Mouse (Mus musculus) thymus, postnatal 25 days (tissue): ENCODE measurements around the gene Cadm2.

Experiments
- DNase-seq: peaks from one replicate; pipeline ENCODE4 v3.0.0; 2022

Cadm2 gene

GRCm38 (mm10) chr16:67121781-67122180 is 498.9 kb downstream of the Cadm2 start:
- DNase-seq: no peak

GRCm38 (mm10) chr16:67106478-67107061 is 514.1 kb downstream of the Cadm2 start:
- no peak for DNase-seq

DNA sequence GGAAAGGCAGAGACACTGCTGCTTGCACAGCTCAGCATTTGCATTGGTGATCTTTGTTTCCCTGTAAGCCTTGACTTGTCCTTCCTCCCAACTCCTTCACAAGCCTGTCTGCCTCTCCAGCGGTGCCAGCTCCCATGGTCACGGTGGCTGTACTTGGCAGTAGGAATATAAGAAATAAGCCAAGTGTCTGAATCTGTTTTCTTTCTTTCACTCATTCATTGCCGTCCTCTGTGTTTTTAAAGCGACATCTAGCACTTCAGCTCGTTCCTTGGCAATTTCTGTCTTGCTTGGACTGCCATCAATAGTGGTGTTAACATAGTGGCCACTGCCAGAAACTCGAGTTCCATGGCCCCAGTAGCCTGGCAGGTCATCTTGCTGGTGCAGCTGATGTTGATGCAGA is 524.0 kb downstream of the Cadm2 start:
- no peak for DNase-seq

GRCm38 (mm10) chr16:67095916-67096315 is 524.8 kb downstream of the Cadm2 start:
- no peak for DNase-seq

DNA sequence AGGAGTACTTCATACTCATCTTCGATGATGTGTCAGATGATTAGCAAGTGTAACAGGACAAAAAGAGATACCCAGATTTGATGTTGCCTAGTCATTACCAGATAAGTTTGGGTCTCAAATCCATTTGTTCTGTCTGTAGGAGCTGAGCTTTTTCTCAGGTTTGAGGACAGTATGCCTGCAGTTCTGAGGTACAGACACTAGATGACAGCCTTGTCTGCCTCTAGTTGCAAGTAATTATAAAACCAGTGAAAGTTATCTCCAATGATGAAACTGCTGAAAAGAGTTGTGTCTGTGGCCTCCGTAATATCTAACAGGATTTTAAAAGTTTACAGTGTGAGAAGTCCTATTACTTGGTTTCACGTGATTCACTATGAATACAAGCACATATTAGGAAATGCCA is 531.0 kb downstream of the Cadm2 start:
- DNase-seq: no peak

DNA sequence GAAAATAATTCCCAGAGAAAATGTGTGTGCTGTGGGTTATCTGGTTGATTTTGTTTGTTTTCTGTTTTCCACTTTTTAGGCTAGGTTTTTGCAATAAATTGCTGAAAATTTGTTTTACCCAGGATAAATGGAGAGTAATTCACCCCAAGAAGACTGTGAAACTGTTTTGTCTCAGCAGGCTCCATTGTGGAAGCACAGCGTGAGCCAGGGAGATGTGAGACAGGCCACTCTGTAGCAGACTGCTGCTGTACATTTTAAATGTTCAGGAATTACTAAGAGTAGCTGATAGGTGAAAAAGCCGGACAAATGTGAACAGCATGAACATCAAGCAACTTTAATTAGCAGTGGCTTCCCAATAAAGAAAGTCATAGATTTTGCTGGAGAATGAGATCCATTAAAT is 541.4 kb downstream of the Cadm2 start:
- DNase-seq: no peak

GRCm38 (mm10) chr16:67076169-67076895 is 544.4 kb downstream of the Cadm2 start:
- no peak for DNase-seq

- DNase-seq: no peak
Measured at GRCm38 (mm10) chr16:67068461-67068860, 552.2 kb downstream of the Cadm2 start.

DNA sequence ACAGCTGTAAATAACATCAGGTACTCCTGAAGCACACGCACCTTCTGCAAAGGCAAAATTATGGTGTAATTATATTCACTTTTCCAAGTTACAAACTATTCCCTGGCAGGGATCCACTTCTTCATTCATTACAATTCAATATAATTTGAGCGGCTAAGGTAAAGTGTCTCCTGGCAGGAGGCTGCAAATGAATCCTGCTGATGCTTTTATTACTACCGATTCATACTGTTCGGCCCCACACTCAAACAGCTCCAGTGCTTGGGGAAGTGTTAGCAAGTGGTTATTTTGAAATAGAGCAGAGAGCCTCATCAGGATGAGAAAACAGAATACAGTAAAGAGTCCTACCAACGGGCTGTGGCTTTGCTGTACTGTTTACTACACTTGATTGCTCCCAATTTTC is 589.8 kb downstream of the Cadm2 start:
- no peak for DNase-seq

DNA sequence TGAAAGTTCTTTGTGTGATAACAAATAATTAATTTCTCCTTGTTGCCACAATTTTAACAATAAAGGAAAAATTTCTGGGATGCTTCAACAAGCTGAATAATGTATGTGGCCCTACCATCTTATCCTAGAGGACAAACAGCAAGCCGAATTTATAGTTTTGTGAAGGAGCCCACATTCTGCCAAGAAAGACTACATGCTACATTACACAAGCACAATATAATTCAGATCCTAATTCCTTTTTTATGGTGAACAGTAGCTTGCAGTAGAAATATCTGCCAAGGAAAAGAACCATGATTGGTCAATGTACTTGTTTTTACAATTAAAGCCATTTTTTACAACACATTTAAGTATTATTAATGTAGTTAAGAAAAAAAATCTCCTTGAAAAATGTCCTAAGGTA is 600.9 kb downstream of the Cadm2 start:
- DNase-seq: no peak

DNA sequence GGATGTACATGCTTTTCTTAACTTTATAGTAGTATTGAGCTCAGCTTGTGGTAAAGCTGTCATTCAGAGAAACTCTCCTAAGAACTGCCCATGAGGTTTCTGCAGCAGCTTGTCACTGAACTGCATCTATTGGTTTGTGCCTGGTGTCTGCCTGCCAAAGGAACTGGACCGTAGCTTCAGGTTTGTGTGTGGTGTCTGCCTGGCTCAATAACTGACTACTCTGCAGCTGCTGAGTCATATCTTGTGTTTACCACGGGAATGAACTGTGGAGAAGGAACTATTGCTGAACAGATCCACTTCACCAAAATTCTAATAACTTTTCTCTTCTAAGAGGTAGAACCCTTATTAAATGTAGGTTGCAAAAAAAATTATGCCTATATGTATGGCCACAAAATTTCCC is 603.0 kb downstream of the Cadm2 start:
- DNase-seq: no peak

DNA sequence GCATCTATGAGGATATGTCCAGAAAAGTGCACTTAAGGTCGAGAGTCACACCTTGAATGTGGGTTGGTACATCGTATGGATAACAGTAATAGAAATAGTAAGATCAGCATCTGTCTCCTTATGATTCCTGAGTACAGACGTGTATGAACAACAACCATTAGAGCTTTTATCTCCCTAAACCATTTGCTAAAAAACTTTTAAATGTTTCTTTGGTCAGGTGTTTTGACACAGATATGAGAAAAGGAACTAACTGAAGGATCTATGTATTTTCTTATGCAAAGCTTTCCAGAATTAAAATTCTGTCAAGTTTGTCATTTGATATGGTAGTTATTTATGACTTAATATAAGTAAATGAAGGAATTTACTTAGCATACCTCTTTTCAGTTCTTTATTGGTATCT is 617.5 kb downstream of the Cadm2 start:
- no peak for DNase-seq

DNA sequence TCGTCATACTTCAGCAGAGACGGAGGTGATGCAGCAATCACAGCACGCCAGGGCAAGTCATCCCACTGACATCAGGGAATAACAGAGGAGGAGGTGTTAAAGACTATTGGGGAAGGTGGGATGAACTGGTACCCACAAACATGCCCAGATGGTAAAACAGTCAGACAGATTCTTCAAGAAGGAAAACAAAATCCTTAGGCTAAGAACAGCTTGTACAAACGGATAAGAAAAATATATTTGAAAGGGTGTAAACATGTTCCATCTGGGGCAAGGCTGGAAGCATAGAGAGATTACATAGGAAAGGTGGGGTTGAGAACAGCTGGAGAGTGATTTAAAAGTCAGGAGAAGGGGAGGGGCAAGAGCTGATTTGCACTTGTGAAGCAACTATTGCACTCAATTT is 619.0 kb downstream of the Cadm2 start:
- DNase-seq: no peak

DNA sequence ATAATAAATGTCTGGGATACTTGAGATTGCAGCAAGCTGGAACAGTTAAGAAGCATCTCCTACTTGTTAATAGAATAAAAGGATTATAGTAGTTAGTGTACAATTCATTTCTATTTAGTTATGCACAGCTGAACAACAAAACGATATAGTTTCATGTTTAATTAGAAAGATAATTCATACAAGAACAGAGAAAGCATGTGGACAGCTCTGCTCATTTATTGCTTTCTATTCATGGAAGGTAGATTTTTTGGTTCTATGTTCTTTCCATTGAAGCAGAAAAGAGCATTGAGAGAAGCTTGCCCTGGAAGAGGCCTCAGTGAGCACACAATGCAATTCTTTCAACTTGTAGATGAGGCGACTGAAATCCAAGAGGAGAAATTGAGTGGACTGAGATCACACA is 623.2 kb downstream of the Cadm2 start:
- DNase-seq: no peak

DNA sequence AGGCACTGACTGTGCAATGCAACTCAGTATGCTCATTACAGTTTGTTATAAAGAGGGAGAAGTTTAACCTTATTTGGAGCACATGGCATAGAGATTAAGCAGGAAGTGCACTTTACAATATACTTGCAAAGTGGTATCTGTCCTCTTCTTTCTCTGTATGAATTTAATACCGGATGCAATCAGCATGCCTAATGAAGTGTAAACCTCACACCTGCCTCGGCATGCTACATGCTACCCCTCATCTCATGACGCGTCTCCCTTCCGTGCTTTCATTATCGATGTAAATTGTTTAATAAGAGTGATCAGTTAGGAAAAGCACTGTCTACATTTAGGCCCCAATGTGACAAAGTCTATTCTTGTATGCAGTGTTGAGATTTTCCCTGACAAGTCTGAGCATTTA is 633.0 kb downstream of the Cadm2 start:
- DNase-seq: no peak

DNA sequence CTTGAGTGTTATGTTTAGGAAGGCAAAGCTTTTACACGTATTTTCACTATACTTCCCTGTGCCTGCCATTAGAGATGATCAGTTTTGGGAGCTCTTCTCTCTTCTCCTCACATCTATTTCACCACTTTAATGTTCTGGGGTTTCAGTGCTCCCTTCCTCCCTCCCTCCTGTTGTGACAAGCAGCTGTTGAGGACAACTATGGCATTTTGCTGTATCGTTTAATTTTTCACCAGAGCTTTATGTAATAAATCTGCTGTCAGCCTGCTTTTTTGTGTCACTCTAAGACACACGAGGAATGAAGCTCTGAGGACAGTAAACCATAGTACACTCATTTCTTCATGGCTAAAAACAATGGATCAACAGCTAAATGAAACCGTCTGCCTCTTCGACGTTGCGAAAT is 633.8 kb downstream of the Cadm2 start:
- DNase-seq: no peak

GRCm38 (mm10) chr16:66970912-66971311 is 649.8 kb downstream of the Cadm2 start:
- no peak for DNase-seq

DNA sequence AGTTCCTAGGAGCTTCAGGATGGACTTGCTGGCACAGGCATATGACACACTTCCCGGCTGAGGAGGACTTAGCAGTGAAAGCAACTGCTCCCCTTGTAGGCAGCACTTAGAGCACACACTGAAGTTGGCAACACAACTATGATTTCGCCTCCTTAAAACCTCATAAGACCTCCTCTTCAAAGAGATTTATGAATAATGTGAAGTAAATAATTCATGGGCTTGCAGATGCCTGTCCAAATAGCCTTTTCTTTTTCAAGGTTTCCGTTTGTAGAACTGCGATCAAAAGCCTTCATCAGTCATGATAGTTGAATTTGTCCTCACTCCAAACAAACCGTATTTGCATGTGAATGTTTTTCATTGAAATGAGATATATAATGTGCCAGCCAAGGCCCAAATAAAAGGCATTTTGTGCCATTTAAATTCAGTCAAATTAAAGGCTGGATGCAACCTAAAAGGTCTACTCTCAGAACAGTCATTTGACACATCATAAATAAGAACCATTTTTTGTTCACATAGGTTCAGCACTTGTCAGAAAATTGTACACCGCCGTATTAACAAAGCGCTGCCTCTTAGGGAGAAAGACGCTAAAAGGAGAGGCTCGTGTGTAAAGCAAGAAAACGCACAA is 651.1 kb downstream of the Cadm2 start:
- no peak for DNase-seq

- no peak for DNase-seq
Measured at GRCm38 (mm10) chr16:66968336-66968735, 652.4 kb downstream of the Cadm2 start.

DNA sequence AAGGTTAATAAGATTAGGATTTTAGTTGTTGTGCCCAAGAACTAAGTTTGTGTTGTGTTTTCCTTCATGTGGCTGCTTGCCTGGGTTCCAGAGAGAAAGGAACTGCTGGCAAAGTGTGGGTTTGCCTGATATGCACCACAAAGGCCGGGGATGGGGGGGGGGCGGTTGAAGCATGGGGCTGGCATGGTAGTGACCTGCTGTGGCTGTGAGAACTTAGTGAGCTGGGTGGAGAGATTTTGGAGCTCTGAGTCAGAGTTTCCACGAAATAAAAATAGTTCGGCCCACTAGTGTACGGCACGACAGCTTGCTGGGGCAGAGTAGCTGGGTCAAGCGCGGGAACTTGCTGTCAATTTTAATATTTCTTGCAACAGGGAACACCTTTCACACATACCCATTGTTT is 653.0 kb downstream of the Cadm2 start:
- no peak for DNase-seq

- no peak for DNase-seq
Measured at GRCm38 (mm10) chr16:66959146-66959545, 661.6 kb downstream of the Cadm2 start.

GRCm38 (mm10) chr16:66955876-66956275 is 664.8 kb downstream of the Cadm2 start:
- no peak for DNase-seq

DNA sequence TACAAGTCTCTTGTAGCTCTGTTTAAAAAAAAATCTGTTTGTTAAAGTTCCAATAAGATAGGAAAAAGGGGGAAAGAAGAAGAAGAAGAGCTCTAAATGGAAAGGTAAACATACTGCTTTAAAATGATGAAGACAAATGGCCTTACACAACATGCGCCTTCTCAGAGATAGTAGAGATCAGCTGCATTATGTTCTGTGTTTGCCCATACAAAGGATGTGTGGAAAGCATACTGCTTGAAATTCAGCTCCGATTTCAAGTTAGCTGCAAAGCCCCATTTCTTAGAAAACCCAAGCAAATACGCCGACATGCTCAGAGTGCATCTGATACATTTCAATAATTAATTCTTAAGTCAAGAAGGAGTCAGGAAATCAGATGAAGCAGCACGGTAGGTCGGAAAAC is 684.4 kb downstream of the Cadm2 start:
- DNase-seq: no peak

GRCm38 (mm10) chr16:66925517-66925916 is 695.2 kb downstream of the Cadm2 start:
- DNase-seq: no peak

GRCm38 (mm10) chr16:66922753-66923152 is 698.0 kb downstream of the Cadm2 start:
- no peak for DNase-seq
